Mouse (Mus musculus) C2C12 (cell line): ENCODE measurements around the gene Slc3a1. TPM values are rescaled to one million over a fixed set of nuclear protein-coding genes. Genes with fewer than 3 reads are reported as not detected.

ENCODE experiments used
- H3K27me3 ChIP-seq: one replicate; pipeline ENCODE4 v1.6.1; 2011; ENCODE audit not compliant: control insufficient read depth, insufficient read depth, insufficient read length
- H3K36me3 ChIP-seq: one replicate; pipeline ENCODE4 v1.6.1; 2011; ENCODE audit not compliant: control insufficient read depth, insufficient read depth
- H3K4me3 ChIP-seq: one replicate; pipeline ENCODE4 v1.5.1; 2011; ENCODE audit warnings: mild to moderate bottlenecking, control low read depth; ENCODE audit not compliant: poor library complexity, insufficient read depth, severe bottlenecking
- H3K79me2 ChIP-seq: one replicate; pipeline ENCODE4 v1.6.1; 2011; ENCODE audit not compliant: control insufficient read depth, insufficient read depth
- H3K79me3 ChIP-seq: one replicate; pipeline ENCODE4 v1.6.1; 2011; ENCODE audit warnings: low read depth, control low read depth
- H3ac ChIP-seq: one replicate; pipeline ENCODE3; 2011; ENCODE audit warnings: low read depth; ENCODE audit not compliant: control insufficient read depth, insufficient read length
- CEBPB ChIP-seq: IDR thresholded peaks from one replicate; pipeline ENCODE4 v1.6.1; 2011; ENCODE audit warnings: low read depth, mild to moderate bottlenecking, control low read depth, moderate library complexity
- CTCF ChIP-seq: IDR thresholded peaks from one replicate; pipeline ENCODE4 v1.5.1; 2011; ENCODE audit not compliant: control insufficient read depth, insufficient read depth, insufficient read length
- FOSL1 ChIP-seq: IDR thresholded peaks from one replicate; pipeline ENCODE4 v1.8.0; 2011; ENCODE audit warnings: mild to moderate bottlenecking, low read length; ENCODE audit not compliant: poor library complexity, insufficient read depth, severe bottlenecking
- MAX ChIP-seq: IDR thresholded peaks from one replicate; pipeline ENCODE4 v1.6.1; 2011; ENCODE audit warnings: mild to moderate bottlenecking, control low read depth
- MYOD1 ChIP-seq: IDR thresholded peaks from one replicate; pipeline ENCODE4 v1.6.1; 2011; ENCODE audit warnings: low read depth; ENCODE audit not compliant: control insufficient read depth, insufficient read length
- MYOG ChIP-seq: IDR thresholded peaks from one replicate; pipeline ENCODE4 v1.6.1; 2011; ENCODE audit not compliant: control insufficient read depth, insufficient read length; ENCODE audit errors: extremely low read depth
- USF1 ChIP-seq: IDR thresholded peaks from one replicate; pipeline ENCODE4 v1.6.1; 2011; ENCODE audit warnings: low read depth, mild to moderate bottlenecking, control low read depth, moderate library complexity
- polyA plus RNA-seq: library from polyadenylated mRNA; unstranded; fragments of >200 nt; fragmentation: generic; extraction: Trizol; gene quantifications from one replicate; pipeline ENCODE4 v1.2.1, GENCODE M21; 2012; ENCODE audit warnings: missing spikeins

The Slc3a1 gene
- polyA plus RNA-seq, 1 experiment = 0.04 TPM

DNA sequence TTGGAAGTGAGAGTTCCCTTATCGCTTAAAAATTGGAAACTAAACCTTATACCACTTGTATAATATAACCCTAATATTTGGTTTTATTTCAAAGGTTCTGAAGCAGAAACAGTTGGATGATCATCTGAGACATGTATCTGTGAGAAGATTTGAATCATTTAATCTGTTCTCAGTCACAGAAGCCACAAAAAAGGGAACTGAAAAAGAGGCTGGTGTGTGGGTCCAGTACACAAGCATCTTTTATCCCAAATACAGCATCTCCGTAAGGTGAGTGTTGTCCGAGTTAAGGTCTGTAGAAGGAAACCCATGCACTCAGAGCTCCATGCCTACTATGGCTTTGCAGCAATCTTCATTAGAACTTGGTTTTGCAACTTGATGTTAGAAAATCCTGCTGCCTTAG is 68.2 kb downstream of the Slc3a1 start:
- TF ChIP-seq CEBPB (no peak), MYOG (no peak), MYOD1 (no peak), FOSL1 (no peak), MAX (no peak)
- H3K36me3 ChIP-seq = peaks cover 4% of the 10 kb centered on the region
- no peaks in the 10 kb centered on the region for H3K27me3 ChIP-seq
- H3K4me3 ChIP-seq = no peak overlapping the region
- no peaks in the 10 kb centered on the region for H3K79me3 ChIP-seq
- H3K79me2 ChIP-seq = no peaks in the 10 kb centered on the region
- H3ac ChIP-seq = no peak overlapping the region

DNA sequence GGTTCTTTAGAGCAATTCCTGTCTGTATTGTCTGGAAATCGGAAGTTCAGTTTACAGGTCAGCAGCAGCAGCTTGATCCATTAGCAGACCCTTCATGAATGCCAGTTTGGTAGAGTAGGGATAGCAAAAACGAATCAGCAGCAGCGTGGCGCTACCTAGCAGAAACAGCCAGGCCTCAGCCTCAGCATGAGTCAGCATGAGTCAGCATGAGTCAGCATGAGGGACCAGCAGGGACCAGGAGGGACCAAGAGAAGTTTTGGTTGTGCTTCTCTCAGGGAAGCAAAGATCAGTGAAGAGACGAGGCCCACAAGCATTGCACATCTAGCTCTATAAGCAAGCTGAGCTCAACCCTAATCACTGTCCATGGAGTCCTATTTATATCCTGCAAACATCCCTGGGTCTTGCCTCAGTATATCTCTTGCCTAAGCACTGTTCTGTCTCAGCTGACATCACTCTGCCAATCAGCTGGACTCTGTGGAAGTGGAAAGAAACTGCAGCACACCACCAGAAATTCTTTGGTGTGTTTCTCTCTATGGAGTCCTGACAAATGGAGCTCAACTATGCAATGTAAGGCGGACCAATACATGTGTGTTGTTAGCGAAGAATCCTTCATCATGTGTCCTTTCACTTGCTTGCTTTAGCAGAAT is 70.6 kb downstream of the Slc3a1 start:
- Histone ChIP-seq H3K27me3 (no peaks in the 10 kb centered on the region), H3K4me3 (no peak overlapping the region), H3K36me3 (peaks cover 4% of the 10 kb centered on the region), H3ac (no peak overlapping the region), H3K79me2 (no peaks in the 10 kb centered on the region), H3K79me3 (no peaks in the 10 kb centered on the region)
- TF ChIP-seq USF1 (no peak), FOSL1 (peak; percentile 97), MAX (no peak)

GRCm38 (mm10) chr17:85100232-85100631 is 72.1 kb downstream of the Slc3a1 start:
- TF ChIP-seq CTCF = no peak
- TF ChIP-seq MYOD1 = no peak
- no peak for TF ChIP-seq MAX
- TF ChIP-seq CEBPB = no peak
- TF ChIP-seq FOSL1 = no peak
- TF ChIP-seq USF1 = no peak
- TF ChIP-seq MYOG = no peak
- no peak overlapping the region for H3K4me3 ChIP-seq
- no peaks in the 10 kb centered on the region for H3K79me3 ChIP-seq
- H3ac ChIP-seq = no peak overlapping the region
- no peaks in the 10 kb centered on the region for H3K27me3 ChIP-seq
- H3K79me2 ChIP-seq = no peaks in the 10 kb centered on the region
- peaks cover 4% of the 10 kb centered on the region for H3K36me3 ChIP-seq

- Histone ChIP-seq H3K79me2 (no peaks in the 10 kb centered on the region), H3K36me3 (no peaks in the 10 kb centered on the region), H3K27me3 (no peaks in the 10 kb centered on the region), H3K79me3 (no peaks in the 10 kb centered on the region), H3K4me3 (no peak overlapping the region), H3ac (no peak overlapping the region)
- TF ChIP-seq MYOD1 = no peak
- TF ChIP-seq FOSL1 = no peak
- no peak for TF ChIP-seq USF1
- TF ChIP-seq CEBPB = no peak
- TF ChIP-seq MAX = no peak
- no peak for TF ChIP-seq MYOG
- TF ChIP-seq CTCF = no peak
Observed at GRCm38 (mm10) chr17:85101751-85102150, 73.6 kb downstream of the Slc3a1 start.

DNA sequence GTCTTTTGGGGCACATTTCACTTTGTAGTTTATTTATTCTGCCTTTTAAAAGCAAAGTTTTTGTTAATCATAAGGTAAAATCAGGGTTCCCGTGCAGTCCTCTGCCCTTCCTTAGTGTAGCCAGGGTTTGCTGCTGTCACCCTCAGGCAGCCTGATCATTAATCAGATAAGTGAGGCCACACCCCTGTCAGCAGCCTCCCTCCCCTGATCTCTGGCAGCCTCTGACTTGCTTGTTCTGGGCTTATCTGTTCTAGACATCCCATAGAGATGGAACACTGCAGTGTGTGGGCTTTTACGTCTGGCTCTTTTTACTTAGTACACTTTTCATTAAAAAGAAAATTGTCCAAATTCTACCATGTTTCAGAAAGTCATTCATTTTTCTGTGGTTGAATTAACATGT is 75.1 kb downstream of the Slc3a1 start:
- H3K36me3 ChIP-seq = no peaks in the 10 kb centered on the region
- H3ac ChIP-seq = no peak overlapping the region
- TF ChIP-seq CTCF (no peak), FOSL1 (no peak), USF1 (no peak), MAX (no peak), MYOD1 (no peak)
- no peaks in the 10 kb centered on the region for H3K79me2 ChIP-seq
- no peak overlapping the region for H3K4me3 ChIP-seq
- H3K27me3 ChIP-seq = no peaks in the 10 kb centered on the region
- no peaks in the 10 kb centered on the region for H3K79me3 ChIP-seq

DNA sequence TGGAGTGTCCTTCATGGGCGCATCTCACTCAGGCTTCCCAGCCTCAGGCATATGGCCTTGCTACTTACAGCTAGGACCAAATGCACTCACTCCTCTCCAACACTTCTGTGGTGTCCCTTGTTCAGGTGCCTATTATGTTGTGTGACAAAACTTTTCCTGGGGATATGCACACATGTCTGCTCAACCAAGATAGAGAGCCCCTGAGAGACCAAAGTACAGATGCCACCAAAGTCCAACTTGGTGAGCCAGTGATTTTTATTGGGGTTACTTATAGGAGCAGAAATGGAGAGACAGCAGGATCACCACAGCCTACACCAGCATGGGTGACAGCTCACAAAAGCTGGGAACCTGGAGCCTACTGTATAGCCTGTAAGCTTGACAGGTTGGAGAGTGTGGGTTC is 82.5 kb downstream of the Slc3a1 start:
- Histone ChIP-seq H3ac (no peak overlapping the region), H3K36me3 (no peaks in the 10 kb centered on the region), H3K79me3 (no peaks in the 10 kb centered on the region), H3K4me3 (no peak overlapping the region), H3K79me2 (no peaks in the 10 kb centered on the region), H3K27me3 (no peaks in the 10 kb centered on the region)
- no peak for TF ChIP-seq MAX
- no peak for TF ChIP-seq CEBPB
- TF ChIP-seq CTCF = no peak
- TF ChIP-seq FOSL1 = no peak
- no peak for TF ChIP-seq MYOG
- TF ChIP-seq USF1 = no peak
- TF ChIP-seq MYOD1 = no peak
